Mouse (Mus musculus) midbrain, embryonic 12.5 days (tissue): Measurements from ENCODE around the gene Prkar2b. TPM values are rescaled to one million over a fixed set of nuclear protein-coding genes. Genes with fewer than 3 reads are reported as not detected.
A peak's percentile ranks its signal among the peaks of the same experiment; 100 is the strongest.

ENCODE experiments used
- ATAC-seq: fragments of 200-750 bp; cut with Nextera tagmentation; 2 replicates; pipeline ENCODE4 v1.8.0; 2017; ENCODE audit warnings: low read depth, moderate TSS enrichment, moderate library complexity; ENCODE audit not compliant: low FRiP score
- H3K27ac ChIP-seq: fragments of 300-500 bp; sonication (generic); replicated peaks from 2 replicates; pipeline ENCODE4 v1.5.1; 2016; ENCODE audit warnings: mild to moderate bottlenecking
- H3K27me3 ChIP-seq: fragments of 300-500 bp; sonication (generic); 2 replicates; pipeline ENCODE4 v1.6.1; 2016; ENCODE audit warnings: mild to moderate bottlenecking
- H3K36me3 ChIP-seq: fragments of 300-500 bp; sonication (generic); 2 replicates; pipeline ENCODE4 v1.6.1; 2016
- H3K4me1 ChIP-seq: fragments of 300-500 bp; sonication (generic); 2 replicates; pipeline ENCODE4 v1.6.1; 2016
- H3K4me2 ChIP-seq: fragments of 300-500 bp; sonication (generic); replicated peaks from 2 replicates; pipeline ENCODE4 v1.6.1; 2016; ENCODE audit warnings: mild to moderate bottlenecking, moderate library complexity
- H3K4me3 ChIP-seq: fragments of 300-500 bp; sonication (generic); 2 replicates; pipeline ENCODE4 v1.5.1; 2016; ENCODE audit warnings: mild to moderate bottlenecking
- H3K9ac ChIP-seq: fragments of 300-500 bp; sonication (generic); replicated peaks from 2 replicates; pipeline ENCODE4 v1.6.1; 2016; ENCODE audit warnings: mild to moderate bottlenecking, moderate library complexity
- H3K9me3 ChIP-seq: fragments of 300-500 bp; sonication (generic); 2 replicates; pipeline ENCODE4 v1.6.1; 2016; ENCODE audit warnings: mild to moderate bottlenecking
- WGBS: fragments of 180-500 bp; shearing (Covaris S2); methylation state at CpG from one replicate; pipeline ENCODE4 v1.1.7; 2016; 5-methylcytosine and 5-hydroxymethylcytosine counted together
- polyA plus RNA-seq: library from polyadenylated mRNA; unstranded; fragments of >200 nt; fragmentation: Nextera tagmentation; extraction: Ambion mirVana; gene quantifications from 2 replicates; pipeline ENCODE4 v1.2.1, GENCODE M21; 2016

Gene Prkar2b
- polyA plus RNA-seq, 1 experiment from 2014 or later: 77.8 TPM

GRCm38 (mm10) chr12:31983238-31983637, 77.9 kb downstream of the Prkar2b start:
- Histone ChIP-seq H3K9ac (no peak overlapping the region), H3K27ac (no peak overlapping the region), H3K4me1 (peaks cover 7% of the 10 kb centered on the region; the same call in 1 of the 2 replicates), H3K4me2 (no peak overlapping the region), H3K36me3 (peaks cover 4% of the 10 kb centered on the region; the same call in 1 of the 2 replicates), H3K27me3 (no peaks in the 10 kb centered on the region), H3K9me3 (no peaks in the 10 kb centered on the region), H3K4me3 (no peak overlapping the region)
- 66% methylated on average over 7 of the region's 7 CpGs for WGBS
- no peak for ATAC-seq

- Histone ChIP-seq H3K4me1 (peaks cover 8% of the 10 kb centered on the region; the same call in 1 of the 2 replicates), H3K36me3 (no peaks in the 10 kb centered on the region), H3K27me3 (no peaks in the 10 kb centered on the region), H3K9me3 (no peaks in the 10 kb centered on the region), H3K4me3 (no peak overlapping the region), H3K4me2 (no peak overlapping the region), H3K9ac (no peak overlapping the region), H3K27ac (no peak overlapping the region)
- WGBS: 72% methylated on average over 12 of the region's 12 CpGs
- no peak for ATAC-seq
These were observed 83.4 kb downstream of the Prkar2b start for GRCm38 (mm10) chr12:31977613-31978195.

- H3K27me3 ChIP-seq: no peaks in the 10 kb centered on the region
- no peak overlapping the region for H3K4me3 ChIP-seq
- H3K36me3 ChIP-seq: no peaks in the 10 kb centered on the region
- 53% methylated on average over 7 of the region's 7 CpGs for WGBS
- H3K4me2 ChIP-seq: no peak overlapping the region
- ATAC-seq: no peak
- peaks cover 8% of the 10 kb centered on the region; the same call in 1 of the 2 replicates for H3K4me1 ChIP-seq
- no peak overlapping the region for H3K9ac ChIP-seq
- no peaks in the 10 kb centered on the region for H3K9me3 ChIP-seq
- H3K27ac ChIP-seq: 0 out of 2 replicates have a peak overlapping the region, but pooled peaks have one; percentile 39
These were observed 84.6 kb downstream of the Prkar2b start for GRCm38 (mm10) chr12:31976544-31976943.

GRCm38 (mm10) chr12:31973473-31974172, 87.5 kb downstream of the Prkar2b start:
- ATAC-seq: peak; percentile 68
- Histone ChIP-seq H3K27me3 (no peaks in the 10 kb centered on the region), H3K9me3 (no peaks in the 10 kb centered on the region), H3K4me1 (peaks cover 8% of the 10 kb centered on the region; the same call in 1 of the 2 replicates), H3K4me3 (no peak overlapping the region), H3K9ac (no peak overlapping the region), H3K27ac (no peak overlapping the region), H3K36me3 (peaks cover 7% of the 10 kb centered on the region; the same call in 1 of the 2 replicates), H3K4me2 (no peak overlapping the region)
- WGBS: 77% methylated on average over 13 of the region's 13 CpGs

GRCm38 (mm10) chr12:31971547-31971946, 89.5 kb downstream of the Prkar2b start:
- Histone ChIP-seq H3K4me3 (no peak overlapping the region), H3K9me3 (no peaks in the 10 kb centered on the region), H3K4me2 (no peak overlapping the region), H3K27me3 (no peaks in the 10 kb centered on the region), H3K9ac (no peak overlapping the region), H3K36me3 (peaks cover 7% of the 10 kb centered on the region; the same call in 1 of the 2 replicates), H3K27ac (no peak overlapping the region), H3K4me1 (peaks cover 5% of the 10 kb centered on the region; the same call in 1 of the 2 replicates)
- no peak for ATAC-seq
- 87% methylated on average over 8 of the region's 8 CpGs for WGBS

GRCm38 (mm10) chr12:31969111-31969510, 92.0 kb downstream of the Prkar2b start:
- Histone ChIP-seq H3K36me3 (peaks cover 15% of the 10 kb centered on the region), H3K9me3 (no peaks in the 10 kb centered on the region), H3K4me2 (no peak overlapping the region), H3K27me3 (no peaks in the 10 kb centered on the region), H3K4me3 (no peak overlapping the region), H3K4me1 (peaks cover 5% of the 10 kb centered on the region; the same call in 1 of the 2 replicates), H3K9ac (no peak overlapping the region), H3K27ac (no peak overlapping the region)
- 13% methylated on average over 1 of the region's 1 CpGs for WGBS
- ATAC-seq: no peak

- Histone ChIP-seq H3K27me3 (no peaks in the 10 kb centered on the region), H3K4me1 (no peaks in the 10 kb centered on the region), H3K9ac (no peak overlapping the region), H3K9me3 (no peaks in the 10 kb centered on the region), H3K4me2 (no peak overlapping the region), H3K36me3 (peaks cover 21% of the 10 kb centered on the region), H3K27ac (no peak overlapping the region), H3K4me3 (no peak overlapping the region)
- ATAC-seq: peak; percentile 49
- WGBS: 5% methylated on average over 2 of the region's 2 CpGs
These were observed 93.6 kb downstream of the Prkar2b start for GRCm38 (mm10) chr12:31967536-31967935.

- Histone ChIP-seq H3K36me3 (peaks cover 22% of the 10 kb centered on the region), H3K9me3 (no peaks in the 10 kb centered on the region), H3K9ac (no peak overlapping the region), H3K4me1 (no peaks in the 10 kb centered on the region), H3K27ac (no peak overlapping the region), H3K4me3 (no peak overlapping the region), H3K27me3 (no peaks in the 10 kb centered on the region), H3K4me2 (no peak overlapping the region)
- 86% methylated on average over 4 of the region's 4 CpGs for WGBS
- ATAC-seq: no peak
These were observed 94.7 kb downstream of the Prkar2b start for GRCm38 (mm10) chr12:31966405-31966804.

- no peak overlapping the region for H3K4me2 ChIP-seq
- 93% methylated on average over 12 of the region's 12 CpGs for WGBS
- ATAC-seq: no peak
- H3K27ac ChIP-seq: no peak overlapping the region
- H3K36me3 ChIP-seq: peaks cover 16% of the 10 kb centered on the region
- H3K4me3 ChIP-seq: no peak overlapping the region
- no peaks in the 10 kb centered on the region for H3K4me1 ChIP-seq
- H3K27me3 ChIP-seq: no peaks in the 10 kb centered on the region
- no peak overlapping the region for H3K9ac ChIP-seq
- H3K9me3 ChIP-seq: no peaks in the 10 kb centered on the region
These were observed 95.4 kb downstream of the Prkar2b start for GRCm38 (mm10) chr12:31965517-31966212.

- H3K4me2 ChIP-seq: no peak overlapping the region
- no peaks in the 10 kb centered on the region for H3K27me3 ChIP-seq
- no peak overlapping the region for H3K4me3 ChIP-seq
- no peaks in the 10 kb centered on the region for H3K9me3 ChIP-seq
- H3K4me1 ChIP-seq: no peaks in the 10 kb centered on the region
- H3K27ac ChIP-seq: no peak overlapping the region
- H3K36me3 ChIP-seq: peaks cover 18% of the 10 kb centered on the region
- no peak for ATAC-seq
- no peak overlapping the region for H3K9ac ChIP-seq
- WGBS: 92% methylated on average over 6 of the region's 6 CpGs
These were observed 97.0 kb downstream of the Prkar2b start for GRCm38 (mm10) chr12:31964074-31964473.

GRCm38 (mm10) chr12:31955843-31956242, 105.3 kb downstream of the Prkar2b start:
- H3K9ac ChIP-seq: no peak overlapping the region
- no peaks in the 10 kb centered on the region for H3K9me3 ChIP-seq
- H3K36me3 ChIP-seq: 0 out of 2 replicates have a peak, but pooled peaks cover 2% of the 10 kb centered on the region
- H3K27ac ChIP-seq: no peak overlapping the region
- H3K4me1 ChIP-seq: no peaks in the 10 kb centered on the region
- no peak overlapping the region for H3K4me2 ChIP-seq
- no peak overlapping the region for H3K4me3 ChIP-seq
- no peaks in the 10 kb centered on the region for H3K27me3 ChIP-seq
- ATAC-seq: no peak
- 90% methylated on average over 4 of the region's 4 CpGs for WGBS

GRCm38 (mm10) chr12:31950659-31951031, 110.5 kb downstream of the Prkar2b start:
- peak overlapping the region; percentile 92 for H3K4me3 ChIP-seq
- no peaks in the 10 kb centered on the region for H3K9me3 ChIP-seq
- H3K4me2 ChIP-seq: peak overlapping the region; percentile 68
- ATAC-seq: no peak
- no peaks in the 10 kb centered on the region for H3K27me3 ChIP-seq
- H3K27ac ChIP-seq: peak overlapping the region; percentile 67
- 7% methylated on average over 9 of the region's 9 CpGs for WGBS
- H3K4me1 ChIP-seq: no peaks in the 10 kb centered on the region
- peak overlapping the region; percentile 54; the same call in 1 of the 2 replicates for H3K9ac ChIP-seq
- H3K36me3 ChIP-seq: no peaks in the 10 kb centered on the region
